Mouse (Mus musculus): ENCODE results near the gene Tbl2. TPM values are rescaled to one million over a fixed set of nuclear protein-coding genes. Genes with fewer than 3 reads are reported as not detected.

Tbl2 gene
- polyA plus RNA-seq, 1 experiment from 2014 or later, result 15.6 TPM

DNA sequence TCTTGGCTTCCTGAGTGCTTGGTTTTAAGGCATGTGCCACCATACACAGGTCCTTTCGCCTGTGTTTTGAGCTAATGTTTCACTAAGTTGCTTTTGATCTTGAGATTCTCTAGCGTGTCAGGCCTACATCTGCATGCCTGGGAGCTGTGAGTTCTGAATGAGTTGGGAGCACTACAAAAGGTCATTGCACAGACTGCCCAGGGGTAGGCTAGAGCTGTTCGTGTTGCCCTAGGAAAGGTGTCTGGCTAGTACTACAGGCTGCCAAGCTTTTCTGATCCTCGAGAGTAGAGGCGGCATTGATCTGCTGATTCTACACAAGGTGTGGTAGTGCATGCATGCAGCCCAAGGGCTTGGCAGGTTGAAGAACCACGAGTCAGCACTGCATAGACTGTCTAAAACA lies 13.4 kb downstream of the Tbl2 start:
- WGBS, result 91% methylated on average over 6 of the region's 6 CpGs
- Histone ChIP-seq H3K9me3 (ENCODE audit: control insufficient read depth, low read length) (no peaks in the 10 kb centered on the region), H3K27ac (no peak overlapping the region)

DNA sequence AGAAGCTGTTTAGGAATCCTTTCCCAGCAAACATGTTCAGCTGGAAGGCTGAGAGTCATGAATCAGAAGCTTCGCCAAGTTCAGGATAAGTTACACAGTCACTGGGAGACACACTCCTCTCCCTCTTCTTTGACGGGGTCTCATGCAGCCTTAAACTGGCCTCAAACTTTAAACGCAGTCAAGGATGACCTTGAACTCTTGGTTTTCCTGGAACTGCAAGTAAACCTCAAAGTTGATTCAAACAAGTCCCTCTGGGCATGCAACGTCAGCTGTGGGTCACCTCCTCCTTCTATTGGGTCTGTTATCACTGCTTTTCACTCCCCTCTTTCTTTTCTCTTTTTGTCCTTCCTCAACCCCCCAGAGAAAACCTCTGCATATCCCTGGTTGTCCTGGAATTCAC lies 17.5 kb downstream of the Tbl2 start:
- Histone ChIP-seq H3K27me3 (ENCODE audit: control insufficient read depth, insufficient read depth, low read length) (no peaks in the 10 kb centered on the region), H3K27ac (no peak overlapping the region), H3K9me3 (ENCODE audit: control insufficient read depth, low read length) (no peaks in the 10 kb centered on the region), H3K4me3 (replicated peaks; ENCODE audit: low read length) (no peak overlapping the region), H3K36me3 (replicated peaks; ENCODE audit: control insufficient read depth, insufficient read depth) (peaks cover 22% of the 10 kb centered on the region), H3K9ac (no peak overlapping the region), H3K4me2 (replicated peaks) (no peak overlapping the region), H3K4me1 (replicated peaks; ENCODE audit: control insufficient read depth, insufficient read depth, low read length) (peaks cover 8% of the 10 kb centered on the region)
- DNase-seq (ENCODE audit: low spot score) (no peak), ATAC-seq (ENCODE audit: low FRiP score) (no peak)
- WGBS, result 93% methylated on average over 4 of the region's 4 CpGs

More for the DNA sequence above, 13.4 kb downstream of the Tbl2 start:
- Histone ChIP-seq H3K4me3 (replicated peaks; ENCODE audit: low read length) (no peak overlapping the region), H3K4me1 (replicated peaks; ENCODE audit: control insufficient read depth, insufficient read depth, low read length) (no peaks in the 10 kb centered on the region), H3K9ac (no peak overlapping the region), H3K36me3 (replicated peaks; ENCODE audit: control insufficient read depth, insufficient read depth) (peaks cover 49% of the 10 kb centered on the region), H3K27me3 (ENCODE audit: control insufficient read depth, insufficient read depth, low read length) (no peaks in the 10 kb centered on the region), H3K4me2 (replicated peaks) (no peak overlapping the region)
- DNase-seq (ENCODE audit: low spot score) (no peak), ATAC-seq (ENCODE audit: low FRiP score) (no peak)

DNA sequence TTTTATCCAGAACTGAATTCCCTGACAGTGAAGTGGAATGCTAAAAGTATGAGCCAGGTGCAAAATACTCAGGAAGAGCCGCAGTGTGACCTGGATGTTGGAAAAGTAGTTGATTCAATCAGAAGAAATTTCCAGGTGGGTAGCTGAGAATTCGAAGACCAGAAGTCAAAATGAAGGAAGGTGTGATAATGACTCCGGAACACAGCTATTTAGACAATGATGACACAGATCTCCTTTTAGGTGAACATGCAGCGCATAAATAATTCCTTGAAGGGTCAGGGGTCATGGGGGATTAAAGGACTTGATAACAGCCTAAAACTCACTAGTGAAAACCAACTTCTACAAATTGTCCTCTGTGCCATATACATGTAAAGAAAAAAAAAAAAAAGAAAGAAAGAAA lies 18.0 kb downstream of the Tbl2 start:
- H3K4me3 ChIP-seq (replicated peaks; ENCODE audit: low read length), result no peak overlapping the region
- no peaks in the 10 kb centered on the region for H3K27me3 ChIP-seq (ENCODE audit: control insufficient read depth, insufficient read depth, low read length)
- no peak overlapping the region for H3K9ac ChIP-seq
- WGBS, result 97% methylated on average over 4 of the region's 4 CpGs
- H3K4me2 ChIP-seq (replicated peaks), result peak overlapping the region; percentile 93; the same call in 1 of the 2 replicates
- H3K36me3 ChIP-seq (replicated peaks; ENCODE audit: control insufficient read depth, insufficient read depth), result peaks cover 22% of the 10 kb centered on the region
- ATAC-seq (ENCODE audit: low FRiP score) (no peak), DNase-seq (ENCODE audit: low spot score) (no peak)
- peaks cover 8% of the 10 kb centered on the region for H3K4me1 ChIP-seq (replicated peaks; ENCODE audit: control insufficient read depth, insufficient read depth, low read length)
- H3K9me3 ChIP-seq (ENCODE audit: control insufficient read depth, low read length), result no peaks in the 10 kb centered on the region
- peak overlapping the region; percentile 99; the same call in 1 of the 2 replicates for H3K27ac ChIP-seq

DNA sequence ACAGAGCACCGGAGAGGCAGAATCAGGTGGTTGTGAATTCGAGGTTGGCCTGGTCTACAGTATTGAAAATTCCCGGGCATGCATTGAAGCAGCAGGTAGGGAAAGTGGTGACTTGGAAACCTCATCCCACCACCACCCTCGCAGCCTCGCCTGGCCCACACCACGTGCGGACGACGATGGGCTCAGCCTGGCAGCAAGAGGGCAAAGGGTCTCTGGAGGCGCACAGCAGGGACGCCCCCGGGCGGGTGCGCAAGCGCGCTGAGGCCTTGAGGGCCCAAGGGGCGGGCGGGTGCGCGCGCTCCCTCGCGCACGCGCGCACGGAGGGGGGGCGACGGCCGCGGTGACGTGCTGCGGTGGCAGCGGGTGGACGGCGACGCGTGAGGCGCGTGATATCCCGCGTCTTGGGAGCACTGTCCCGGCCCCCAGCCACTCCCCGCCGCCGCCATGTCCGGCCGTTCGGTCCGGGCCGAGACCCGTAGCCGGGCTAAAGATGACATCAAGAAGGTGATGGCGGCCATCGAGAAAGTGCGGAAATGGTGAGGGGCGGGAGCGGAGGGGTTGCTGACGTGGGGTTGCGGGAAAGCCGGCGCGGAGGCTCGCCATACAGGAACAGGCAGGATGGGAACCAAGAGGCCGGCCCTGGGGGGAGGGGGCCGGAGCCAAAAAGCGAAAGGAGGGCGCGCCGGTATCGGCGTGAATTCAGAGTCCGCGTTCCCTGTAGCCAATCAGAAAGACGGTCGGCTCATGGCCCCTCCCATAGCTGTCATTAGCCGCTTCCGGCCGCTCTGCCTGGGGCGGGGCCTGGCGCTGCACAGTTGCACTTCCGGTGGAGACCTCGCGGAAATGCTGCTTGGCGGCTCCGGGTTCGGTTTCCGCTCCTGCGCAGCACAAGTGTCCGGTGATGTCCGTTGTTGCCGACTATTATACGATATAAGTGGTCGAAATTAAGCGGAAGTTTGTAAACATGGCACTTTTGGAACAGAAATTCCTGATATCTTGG lies 18.9 kb downstream of the Tbl2 start, which contains the start of gene Bcl7b:
Gene Bcl7b (plus strand): TSS at position 221 of the 1,000 bp plus-strand sequence.
- peak within 1 kb of the TSS; percentile 86 for H3K9ac ChIP-seq
- DNase-seq (ENCODE audit: low spot score) (peak; percentile 96), ATAC-seq (ENCODE audit: low FRiP score) (peak; percentile 98)
- H3K4me2 ChIP-seq (replicated peaks), result peak within 1 kb of the TSS; percentile 93
- peaks cover 8% of the 10 kb centered on the region for H3K4me1 ChIP-seq (replicated peaks; ENCODE audit: control insufficient read depth, insufficient read depth, low read length)
- H3K9me3 ChIP-seq (ENCODE audit: control insufficient read depth, low read length), result no peaks in the 10 kb centered on the region
- H3K27me3 ChIP-seq (ENCODE audit: control insufficient read depth, insufficient read depth, low read length), result no peaks in the 10 kb centered on the region
- peak within 1 kb of the TSS; percentile 99 for H3K27ac ChIP-seq
- H3K4me3 ChIP-seq (replicated peaks; ENCODE audit: low read length), result peak within 1 kb of the TSS; percentile 70
- peaks cover 26% of the 10 kb centered on the region for H3K36me3 ChIP-seq (replicated peaks; ENCODE audit: control insufficient read depth, insufficient read depth)
- 2% methylated on average over 88 of the region's 95 CpGs for WGBS

DNA sequence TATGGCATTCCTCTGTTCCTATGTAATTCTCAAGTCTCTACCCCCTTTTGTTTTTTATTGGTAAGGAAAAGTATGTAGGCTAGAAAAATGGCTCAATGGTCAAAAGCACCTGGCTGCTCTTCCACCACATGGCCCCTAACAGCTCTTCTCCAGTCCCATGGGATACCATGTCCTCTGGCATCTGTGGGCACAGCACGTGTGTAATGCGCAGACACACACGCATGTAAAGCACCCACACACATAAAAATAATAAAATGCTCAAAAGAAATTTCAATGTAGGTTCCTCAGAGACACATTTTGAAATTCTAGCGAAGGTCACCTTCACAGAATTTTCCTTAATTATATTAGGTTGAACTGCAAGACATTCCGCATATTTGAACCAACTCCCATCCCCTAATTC lies 20.0 kb downstream of the Tbl2 start:
- Histone ChIP-seq H3K27ac (peak overlapping the region; percentile 99; the same call in 1 of the 2 replicates), H3K36me3 (replicated peaks; ENCODE audit: control insufficient read depth, insufficient read depth) (peaks cover 34% of the 10 kb centered on the region), H3K9ac (peak overlapping the region; percentile 86), H3K4me3 (replicated peaks; ENCODE audit: low read length) (peak overlapping the region; percentile 70), H3K4me1 (replicated peaks; ENCODE audit: control insufficient read depth, insufficient read depth, low read length) (peaks cover 8% of the 10 kb centered on the region), H3K27me3 (ENCODE audit: control insufficient read depth, insufficient read depth, low read length) (no peaks in the 10 kb centered on the region), H3K9me3 (ENCODE audit: control insufficient read depth, low read length) (no peaks in the 10 kb centered on the region), H3K4me2 (replicated peaks) (peak overlapping the region; percentile 93)
- DNase-seq (ENCODE audit: low spot score), result no peak
- ATAC-seq (ENCODE audit: low FRiP score), result no peak
- WGBS, result 90% methylated on average over 5 of the region's 5 CpGs

DNA sequence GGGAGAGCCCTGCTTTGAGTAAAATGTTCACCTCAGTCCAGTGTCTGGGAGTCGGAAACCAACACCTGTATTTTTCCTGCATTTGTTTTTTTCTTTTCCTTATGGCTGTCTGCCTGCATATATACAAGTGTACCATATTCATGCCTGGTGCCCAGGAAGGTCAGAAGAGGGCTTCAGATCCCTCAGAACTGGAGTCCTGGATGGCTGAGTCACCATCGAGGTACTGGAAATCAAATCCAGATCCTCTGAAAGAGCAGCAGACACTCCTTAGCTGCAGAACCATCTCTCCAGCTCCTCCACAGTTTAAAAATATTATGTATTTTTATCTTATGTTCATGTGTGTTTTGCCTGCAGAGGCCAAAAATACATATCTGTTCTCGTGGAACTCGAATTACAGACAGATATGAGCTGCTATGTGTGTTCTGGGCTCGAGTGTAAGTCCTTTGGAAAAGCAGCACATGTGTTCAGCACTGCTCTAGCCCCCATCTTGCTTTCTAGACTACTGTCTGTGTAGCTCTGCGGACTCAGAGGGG lies 22.3 kb downstream of the Tbl2 start:
- no peaks in the 10 kb centered on the region for H3K27me3 ChIP-seq (ENCODE audit: control insufficient read depth, insufficient read depth, low read length)

DNA sequence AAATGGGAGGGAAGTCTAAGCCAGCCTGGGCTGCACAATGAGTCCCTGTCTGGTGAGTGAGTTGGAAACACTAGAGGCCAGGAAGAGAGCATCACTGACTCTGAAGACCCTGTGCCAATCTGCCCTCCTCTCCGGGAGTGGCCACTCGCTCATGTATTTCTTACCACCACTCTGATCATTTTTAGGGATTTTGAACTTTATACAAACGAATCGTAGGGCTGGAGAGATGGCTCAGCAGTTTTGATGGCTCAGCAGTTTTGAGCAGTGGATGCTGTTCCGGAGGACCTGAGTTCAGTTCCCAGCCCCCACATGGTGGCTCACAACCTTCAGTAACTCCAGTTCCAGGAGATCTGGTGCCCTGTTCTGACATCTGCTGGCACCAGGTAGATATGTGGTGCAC lies 23.5 kb downstream of the Tbl2 start:
- no peaks in the 10 kb centered on the region for H3K27me3 ChIP-seq (ENCODE audit: control insufficient read depth, insufficient read depth, low read length)
- H3K4me1 ChIP-seq (replicated peaks; ENCODE audit: control insufficient read depth, insufficient read depth, low read length), result peaks cover 8% of the 10 kb centered on the region
- H3K36me3 ChIP-seq (replicated peaks; ENCODE audit: control insufficient read depth, insufficient read depth), result peaks cover 68% of the 10 kb centered on the region
- DNase-seq (ENCODE audit: low spot score), result no peak
- no peaks in the 10 kb centered on the region for H3K9me3 ChIP-seq (ENCODE audit: control insufficient read depth, low read length)
- H3K9ac ChIP-seq, result no peak overlapping the region
- no peak for ATAC-seq (ENCODE audit: low FRiP score)
- H3K4me3 ChIP-seq (replicated peaks; ENCODE audit: low read length), result no peak overlapping the region
- H3K4me2 ChIP-seq (replicated peaks), result no peak overlapping the region
- H3K27ac ChIP-seq, result no peak overlapping the region
- 96% methylated on average over 5 of the region's 5 CpGs for WGBS

More for the DNA sequence above, 22.3 kb downstream of the Tbl2 start:
- H3K4me1 ChIP-seq (replicated peaks; ENCODE audit: control insufficient read depth, insufficient read depth, low read length), result peaks cover 8% of the 10 kb centered on the region
- no peak overlapping the region for H3K27ac ChIP-seq
- no peak overlapping the region for H3K4me3 ChIP-seq (replicated peaks; ENCODE audit: low read length)
- H3K36me3 ChIP-seq (replicated peaks; ENCODE audit: control insufficient read depth, insufficient read depth), result peaks cover 55% of the 10 kb centered on the region
- H3K9me3 ChIP-seq (ENCODE audit: control insufficient read depth, low read length), result no peaks in the 10 kb centered on the region
- no peak overlapping the region for H3K4me2 ChIP-seq (replicated peaks)
- DNase-seq (ENCODE audit: low spot score) (no peak), ATAC-seq (ENCODE audit: low FRiP score) (no peak)
- H3K9ac ChIP-seq, result no peak overlapping the region
- 94% methylated on average over 6 of the region's 6 CpGs for WGBS

DNA sequence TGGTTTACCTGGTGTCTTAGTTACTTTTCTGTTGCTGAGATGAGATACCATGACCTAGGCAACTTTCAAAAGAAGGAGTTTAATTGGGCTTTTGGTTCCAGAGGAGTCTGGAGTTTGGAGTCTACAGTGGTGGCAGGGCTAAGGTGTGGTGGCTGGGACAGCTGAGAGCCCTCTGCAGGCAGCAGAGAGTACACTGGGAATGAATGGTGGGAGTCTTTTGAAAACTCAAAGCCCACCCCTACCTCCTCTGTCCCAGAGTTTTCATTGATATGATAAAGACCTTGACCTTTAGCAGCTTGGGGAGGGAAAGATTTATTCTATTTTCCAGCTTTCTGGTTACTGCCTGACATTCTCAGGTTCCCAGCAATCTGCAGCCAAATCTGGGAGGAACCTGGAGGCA lies 25.6 kb downstream of the Tbl2 start:
- H3K4me2 ChIP-seq (replicated peaks), result no peak overlapping the region
- no peak for ATAC-seq (ENCODE audit: low FRiP score)

DNA sequence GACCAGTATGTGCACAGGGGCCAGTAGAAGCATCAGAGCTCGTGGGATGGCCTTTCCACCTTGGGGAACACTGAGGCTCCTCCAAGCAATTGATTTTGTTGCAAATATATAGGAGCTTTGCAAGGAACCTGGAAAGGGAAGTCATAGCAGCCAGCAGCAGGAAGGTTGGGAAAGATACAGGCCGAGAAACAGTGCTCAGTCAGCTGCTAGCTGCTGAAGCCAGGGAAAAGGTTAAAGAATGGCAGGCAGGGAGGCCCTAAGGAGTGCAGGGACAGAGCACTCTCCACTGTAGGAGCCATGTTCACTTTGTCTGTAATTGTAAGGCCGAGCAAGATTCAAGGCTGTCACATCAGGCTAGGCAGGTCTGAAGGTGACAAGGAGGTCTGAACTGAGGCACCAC lies 29.1 kb downstream of the Tbl2 start:
- Histone ChIP-seq H3K27ac (no peak overlapping the region), H3K9me3 (ENCODE audit: control insufficient read depth, low read length) (no peaks in the 10 kb centered on the region), H3K36me3 (replicated peaks; ENCODE audit: control insufficient read depth, insufficient read depth) (peaks cover 92% of the 10 kb centered on the region), H3K4me1 (replicated peaks; ENCODE audit: control insufficient read depth, insufficient read depth, low read length) (no peaks in the 10 kb centered on the region), H3K4me2 (replicated peaks) (no peak overlapping the region), H3K27me3 (ENCODE audit: control insufficient read depth, insufficient read depth, low read length) (no peaks in the 10 kb centered on the region), H3K4me3 (replicated peaks; ENCODE audit: low read length) (no peak overlapping the region), H3K9ac (no peak overlapping the region)
- WGBS, result 79% methylated on average over 3 of the region's 3 CpGs
- ATAC-seq (ENCODE audit: low FRiP score) (no peak), DNase-seq (ENCODE audit: low spot score) (no peak)

More for the DNA sequence above, 25.6 kb downstream of the Tbl2 start:
- Histone ChIP-seq H3K9ac (no peak overlapping the region), H3K4me1 (replicated peaks; ENCODE audit: control insufficient read depth, insufficient read depth, low read length) (no peaks in the 10 kb centered on the region), H3K27ac (no peak overlapping the region), H3K9me3 (ENCODE audit: control insufficient read depth, low read length) (no peaks in the 10 kb centered on the region), H3K4me3 (replicated peaks; ENCODE audit: low read length) (no peak overlapping the region), H3K36me3 (replicated peaks; ENCODE audit: control insufficient read depth, insufficient read depth) (peaks cover 86% of the 10 kb centered on the region), H3K27me3 (ENCODE audit: control insufficient read depth, insufficient read depth, low read length) (no peaks in the 10 kb centered on the region)
- DNase-seq (ENCODE audit: low spot score), result no peak

All from hindbrain, embryonic 14.5 days (tissue).